ENCODE assay signal across 7 mouse cellular contexts in the genomic region with DNA sequence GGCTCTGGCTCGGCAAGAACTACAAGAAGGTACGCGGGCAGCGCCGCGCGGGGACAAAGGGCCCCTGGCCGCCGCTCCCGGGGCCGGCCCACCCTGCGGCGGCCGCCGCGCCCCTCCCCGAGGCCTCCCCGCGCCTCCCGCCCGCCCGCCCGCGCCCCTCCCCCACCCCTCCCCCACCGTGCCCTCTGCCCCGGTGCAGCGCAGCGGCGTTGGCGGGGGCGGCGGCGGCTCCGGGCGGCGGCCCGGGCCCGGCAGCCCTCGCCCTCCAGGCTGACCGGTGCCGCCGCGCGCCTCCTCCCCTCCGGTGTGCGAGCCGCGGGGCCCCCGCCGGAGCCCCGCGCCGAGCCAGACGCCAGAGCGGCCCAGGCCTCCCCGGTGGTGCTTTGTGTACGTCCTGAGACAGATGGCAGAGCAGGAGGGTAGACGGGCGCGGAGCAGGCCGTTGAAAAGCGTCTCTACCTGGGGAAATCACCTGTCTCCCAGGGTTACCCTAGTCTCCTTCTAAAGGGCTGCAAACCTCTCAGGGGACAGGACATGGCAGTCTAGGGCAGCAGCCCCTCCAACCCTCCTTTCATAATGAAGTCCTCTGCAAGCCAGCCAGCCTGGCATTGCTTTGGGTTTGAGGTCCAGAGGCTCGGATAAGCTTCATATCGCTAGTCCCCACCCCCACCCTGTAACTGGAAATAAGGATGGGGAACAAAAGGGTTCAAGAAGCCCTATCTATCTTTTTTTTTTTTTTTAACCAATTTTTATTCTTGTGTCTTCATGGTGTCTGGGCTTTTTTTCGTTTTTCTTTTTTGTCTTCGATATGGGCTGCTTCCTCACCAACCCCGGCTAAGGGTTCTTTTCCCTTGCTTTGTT. TPM values are rescaled to one million over a fixed set of nuclear protein-coding genes. Genes with fewer than 3 reads are reported as not detected.
DNase-seq lines count a peak whose midpoint lies in the region; ATAC-seq and TF ChIP-seq lines count a peak whose summit lies in the region.

No protein-coding gene starts in this region.

- peak overlapping the region; percentile 92 for H3K27ac ChIP-seq in embryonic facial prominence, embryonic 11.5 days (replicated peaks; ENCODE audit: low read depth, low read length)
- peak overlapping the region; percentile 96 for H3K27ac ChIP-seq in heart, embryonic 16.5 days (ENCODE audit: low read length)

- peak; percentile 56 for DNase-seq in adrenal gland, postnatal 14 days
- peak; percentile 43 for DNase-seq in embryonic facial prominence, embryonic 11.5 days (ENCODE audit: low spot score)
- DNase-seq in left cerebral cortex, adult 8-10 months (ENCODE audit: low spot score in 2 of 2), result peak; percentile 29 to 41
- DNase-seq in spleen, adult 12 weeks (ENCODE audit: low spot score), result peak; percentile 47

- peaks cover 47% of the 10 kb centered on the region for H3K27me3 ChIP-seq in E14TG2a.4 (ENCODE audit: insufficient read depth, low read length)
- no peaks in the 10 kb centered on the region for H3K27me3 ChIP-seq in embryonic facial prominence, embryonic 11.5 days (ENCODE audit: control insufficient read depth, insufficient read depth, low read length)
- H3K27me3 ChIP-seq in heart, embryonic 16.5 days (ENCODE audit: control insufficient read depth, insufficient read depth, low read length), result no peaks in the 10 kb centered on the region

- H3K4me2 ChIP-seq in embryonic facial prominence, embryonic 11.5 days (ENCODE audit: low read depth, low read length), result peak overlapping the region; percentile 78
- peak overlapping the region; percentile 84 for H3K4me2 ChIP-seq in heart, embryonic 16.5 days (ENCODE audit: low read depth, low read length)

- ATAC-seq in embryonic facial prominence, embryonic 11.5 days (replicated peaks; ENCODE audit: insufficient number of reproducible peaks, low FRiP score, low TSS enrichment, low read depth), result peak; percentile 29
- ATAC-seq in heart, embryonic 16.5 days (replicated peaks; ENCODE audit: extremely low read depth, insufficient read depth, low FRiP score), result peak; percentile 59
- peak; percentile 39; the same call in 1 of the 2 replicates for ATAC-seq in megakaryocyte-erythroid progenitor cell, adult 5-6 weeks (replicated peaks; ENCODE audit: low FRiP score, low TSS enrichment, poor library complexity, severe bottlenecking)

- H3K36me3 ChIP-seq in E14TG2a.4 (ENCODE audit: insufficient read depth, low read length), result peaks cover 28% of the 10 kb centered on the region
- peaks cover 9% of the 10 kb centered on the region for H3K36me3 ChIP-seq in embryonic facial prominence, embryonic 11.5 days (replicated peaks; ENCODE audit: control insufficient read depth, insufficient read depth, low read depth, low read length)
- peaks cover 22% of the 10 kb centered on the region for H3K36me3 ChIP-seq in heart, embryonic 16.5 days (ENCODE audit: control insufficient read depth, insufficient read depth)

- H3K9ac ChIP-seq in embryonic facial prominence, embryonic 11.5 days (replicated peaks; ENCODE audit: low read length), result peak overlapping the region; percentile 96
- peak overlapping the region; percentile 91 for H3K9ac ChIP-seq in heart, embryonic 16.5 days (ENCODE audit: low read length)

- no peaks in the 10 kb centered on the region for H3K9me3 ChIP-seq in E14TG2a.4 (ENCODE audit: low read length)
- no peaks in the 10 kb centered on the region for H3K9me3 ChIP-seq in embryonic facial prominence, embryonic 11.5 days (replicated peaks; ENCODE audit: control insufficient read depth, low read length)
- H3K9me3 ChIP-seq in heart, embryonic 16.5 days (replicated peaks; ENCODE audit: control insufficient read depth, low read length), result no peaks in the 10 kb centered on the region

- H3K4me3 ChIP-seq in E14TG2a.4 (replicated peaks; ENCODE audit: low read length), result peak overlapping the region; percentile 100
- H3K4me3 ChIP-seq in embryonic facial prominence, embryonic 11.5 days (ENCODE audit: low read depth, low read length), result peak overlapping the region; percentile 87
- peak overlapping the region; percentile 73 for H3K4me3 ChIP-seq in heart, embryonic 16.5 days (ENCODE audit: low read length)

- peaks cover 27% of the 10 kb centered on the region for H3K4me1 ChIP-seq in E14TG2a.4 (replicated peaks; ENCODE audit: low read depth, low read length)
- H3K4me1 ChIP-seq in embryonic facial prominence, embryonic 11.5 days (ENCODE audit: control insufficient read depth, insufficient read depth, low read length), result peaks cover 3% of the 10 kb centered on the region; the same call in 1 of the 2 replicates
- peaks cover 11% of the 10 kb centered on the region for H3K4me1 ChIP-seq in heart, embryonic 16.5 days (ENCODE audit: control insufficient read depth, insufficient read depth, low read length)

- no peak for TF ChIP-seq CTCF in E14TG2a.4 (conservative IDR thresholded peaks at IDR 0.05; ENCODE audit: low read length)

- 2% methylated on average over 30 of the region's 67 CpGs for WGBS in embryonic facial prominence, embryonic 11.5 days
- under 1% methylated on average over 39 of the region's 67 CpGs for WGBS in heart, embryonic 16.5 days

RNA-seq across cellular contexts. Expression of gene Smarcc2, which starts 0.6 kb away (rescaled TPM):
- 107 and 108 TPM in 2 replicates for total RNA-seq in adrenal gland, postnatal 14 days (2021)
- polyA plus RNA-seq in embryonic facial prominence, embryonic 11.5 days (2014; fragmentation: Nextera tagmentation; extraction: Ambion mirVana), result 103 and 109 TPM in 2 replicates
- polyA plus RNA-seq in heart, embryonic 16.5 days (2015; fragmentation: Nextera tagmentation; extraction: Ambion mirVana), result 54.9 and 57.5 TPM in 2 replicates
- total RNA-seq in left cerebral cortex, adult 8-10 months (2022), result 100 to 1,000 TPM; 262 to 275 (median 268) TPM
- total RNA-seq in megakaryocyte-erythroid progenitor cell, adult 5-6 weeks (2014; fragmentation: Nextera tagmentation), result 98.5 and 119 TPM in 2 replicates
- 62.9 and 73.3 TPM in 2 replicates for total RNA-seq in megakaryocyte-erythroid progenitor cell, adult 5-6 weeks (2017)

RNA-seq across cellular contexts. Expression of gene Myl6, which starts 34.3 kb away (rescaled TPM):
- 800 and 862 TPM in 2 replicates for total RNA-seq in adrenal gland, postnatal 14 days (2021)
- 678 and 740 TPM in 2 replicates for polyA plus RNA-seq in embryonic facial prominence, embryonic 11.5 days (2014; fragmentation: Nextera tagmentation; extraction: Ambion mirVana)
- 945 and 1,125 TPM in 2 replicates for polyA plus RNA-seq in heart, embryonic 16.5 days (2015; fragmentation: Nextera tagmentation; extraction: Ambion mirVana)
- 100 to 1,000 TPM; 555 to 620 (median 586) TPM for total RNA-seq in left cerebral cortex, adult 8-10 months (2022)
- 655 and 828 TPM in 2 replicates for total RNA-seq in megakaryocyte-erythroid progenitor cell, adult 5-6 weeks (2014; fragmentation: Nextera tagmentation)
- 663 and 819 TPM in 2 replicates for total RNA-seq in megakaryocyte-erythroid progenitor cell, adult 5-6 weeks (2017)

RNA-seq across cellular contexts. Expression of gene Myl6b, which starts 38.8 kb away (rescaled TPM):
- 4.7 and 5.0 TPM in 2 replicates for total RNA-seq in adrenal gland, postnatal 14 days (2021)
- polyA plus RNA-seq in embryonic facial prominence, embryonic 11.5 days (2014; fragmentation: Nextera tagmentation; extraction: Ambion mirVana), result 2.3 and 2.9 TPM in 2 replicates
- polyA plus RNA-seq in heart, embryonic 16.5 days (2015; fragmentation: Nextera tagmentation; extraction: Ambion mirVana), result 4.2 and 4.4 TPM in 2 replicates
- total RNA-seq in left cerebral cortex, adult 8-10 months (2022), result 10 to 100 TPM; 29.9 to 33.3 (median 32.4) TPM
- 3.7 and 6.3 TPM in 2 replicates for total RNA-seq in megakaryocyte-erythroid progenitor cell, adult 5-6 weeks (2014; fragmentation: Nextera tagmentation)
- total RNA-seq in megakaryocyte-erythroid progenitor cell, adult 5-6 weeks (2017), result 0.56 TPM in 1 of 2 replicates, not detected in the other

RNA-seq across cellular contexts. Expression of gene Rnf41, which starts 48.2 kb away (rescaled TPM):
- 38.4 and 40.2 TPM in 2 replicates for total RNA-seq in adrenal gland, postnatal 14 days (2021)
- 36.4 and 38.9 TPM in 2 replicates for polyA plus RNA-seq in embryonic facial prominence, embryonic 11.5 days (2014; fragmentation: Nextera tagmentation; extraction: Ambion mirVana)
- polyA plus RNA-seq in heart, embryonic 16.5 days (2015; fragmentation: Nextera tagmentation; extraction: Ambion mirVana), result 29.9 and 31.7 TPM in 2 replicates
- total RNA-seq in left cerebral cortex, adult 8-10 months (2022), result 10 to 100 TPM; 72.2 to 79.3 (median 73.4) TPM
- total RNA-seq in megakaryocyte-erythroid progenitor cell, adult 5-6 weeks (2014; fragmentation: Nextera tagmentation), result 20.9 and 21.6 TPM in 2 replicates
- total RNA-seq in megakaryocyte-erythroid progenitor cell, adult 5-6 weeks (2017), result 8.8 and 12.9 TPM in 2 replicates

RNA-seq across cellular contexts. Expression of gene Nabp2, which starts 48.3 kb away (rescaled TPM):
- total RNA-seq in adrenal gland, postnatal 14 days (2021), result 59.8 and 65.2 TPM in 2 replicates
- polyA plus RNA-seq in embryonic facial prominence, embryonic 11.5 days (2014; fragmentation: Nextera tagmentation; extraction: Ambion mirVana), result 92.2 and 99.1 TPM in 2 replicates
- polyA plus RNA-seq in heart, embryonic 16.5 days (2015; fragmentation: Nextera tagmentation; extraction: Ambion mirVana), result 55.9 and 60.4 TPM in 2 replicates
- 10 to 100 TPM; 90.1 to 97.4 (median 94.1) TPM for total RNA-seq in left cerebral cortex, adult 8-10 months (2022)
- total RNA-seq in megakaryocyte-erythroid progenitor cell, adult 5-6 weeks (2014; fragmentation: Nextera tagmentation), result 63.0 and 130 TPM in 2 replicates
- 54.4 and 98.8 TPM in 2 replicates for total RNA-seq in megakaryocyte-erythroid progenitor cell, adult 5-6 weeks (2017)

Comparison
In these comparisons a context has a peak if more than half of its experiments do, and no peak if none do; other contexts are left out.
1. Peak in every context shown above with its lines: DNase-seq, ATAC-seq, H3K4me3 ChIP-seq and H3K27ac ChIP-seq.